Mouse (Mus musculus) forebrain, embryonic 12.5 days (tissue): ENCODE data around the gene H2-Ab1. TPM values are rescaled to one million over a fixed set of nuclear protein-coding genes. Genes with fewer than 3 reads are reported as not detected.
A peak's percentile ranks its signal among the peaks of the same experiment; 100 is the strongest.

Experiments used
- ATAC-seq: fragments of 200-750 bp; cut with Nextera tagmentation; 2 replicates; pipeline ENCODE4 v1.8.0; 2017; ENCODE audit warnings: moderate TSS enrichment; ENCODE audit not compliant: low FRiP score
- H3K27ac ChIP-seq: fragments of 300-500 bp; sonication (generic); 2 replicates; pipeline ENCODE4 v1.5.1; 2016; ENCODE audit warnings: mild to moderate bottlenecking
- H3K27me3 ChIP-seq: fragments of 300-500 bp; sonication (generic); 2 replicates; pipeline ENCODE4 v1.6.1; 2016; ENCODE audit warnings: mild to moderate bottlenecking
- H3K36me3 ChIP-seq: fragments of 300-500 bp; sonication (generic); replicated peaks from 2 replicates; pipeline ENCODE4 v1.6.1; 2016; ENCODE audit warnings: mild to moderate bottlenecking
- H3K4me1 ChIP-seq: fragments of 300-500 bp; sonication (generic); 2 replicates; pipeline ENCODE4 v1.6.1; 2016
- H3K4me2 ChIP-seq: fragments of 300-500 bp; sonication (generic); 2 replicates; pipeline ENCODE4 v1.6.1; 2016; ENCODE audit warnings: mild to moderate bottlenecking, moderate library complexity
- H3K4me3 ChIP-seq: fragments of 300-500 bp; sonication (generic); replicated peaks from 2 replicates; pipeline ENCODE4 v1.5.1; 2016; ENCODE audit warnings: mild to moderate bottlenecking
- H3K9ac ChIP-seq: fragments of 300-500 bp; sonication (generic); 2 replicates; pipeline ENCODE4 v1.6.1; 2016; ENCODE audit warnings: mild to moderate bottlenecking
- H3K9me3 ChIP-seq: fragments of 300-500 bp; sonication (generic); 2 replicates; pipeline ENCODE4 v1.6.1; 2016
- WGBS: fragments of 180-500 bp; shearing (Covaris S2); methylation state at CpG from one replicate; pipeline ENCODE4 v1.1.7; 2016; 5-methylcytosine and 5-hydroxymethylcytosine counted together
- polyA plus RNA-seq: library from polyadenylated mRNA; unstranded; fragments of >200 nt; fragmentation: Nextera tagmentation; extraction: Ambion mirVana; gene quantifications from 2 replicates; pipeline ENCODE4 v1.2.1, GENCODE M21; 2016

H2-Ab1 gene
- polyA plus RNA-seq, 1 experiment from 2014 or later: 1.9 TPM

GRCm38 (mm10) chr17:34287648-34288047, 30.2 kb downstream of the H2-Ab1 start, which contains the start of gene H2-Aa:
H2-Aa (minus strand) TSS chr17:34287823.
- Histone ChIP-seq H3K36me3 (no peaks in the 10 kb centered on the region), H3K27ac (no peak within 1 kb of the TSS), H3K4me1 (peaks cover 2% of the 10 kb centered on the region; the same call in 1 of the 2 replicates), H3K4me2 (no peak within 1 kb of the TSS), H3K4me3 (no peak within 1 kb of the TSS), H3K9me3 (no peaks in the 10 kb centered on the region), H3K9ac (no peak within 1 kb of the TSS), H3K27me3 (no peaks in the 10 kb centered on the region)
- ATAC-seq: no peak
- 13% methylated on average over 8 of the region's 8 CpGs for WGBS

- 65% methylated on average over 3 of the region's 3 CpGs for WGBS
- H3K36me3 ChIP-seq: no peaks in the 10 kb centered on the region
- H3K9ac ChIP-seq: no peak overlapping the region
- H3K27ac ChIP-seq: no peak overlapping the region
- peaks cover 2% of the 10 kb centered on the region; the same call in 1 of the 2 replicates for H3K4me1 ChIP-seq
- no peaks in the 10 kb centered on the region for H3K27me3 ChIP-seq
- no peak overlapping the region for H3K4me3 ChIP-seq
- no peaks in the 10 kb centered on the region for H3K9me3 ChIP-seq
- no peak overlapping the region for H3K4me2 ChIP-seq
- ATAC-seq: no peak
These were observed 30.6 kb downstream of the H2-Ab1 start for GRCm38 (mm10) chr17:34288131-34288530.

GRCm38 (mm10) chr17:34291609-34292008, 34.1 kb downstream of the H2-Ab1 start:
- Histone ChIP-seq H3K36me3 (no peaks in the 10 kb centered on the region), H3K9ac (no peak overlapping the region), H3K4me2 (no peak overlapping the region), H3K9me3 (no peaks in the 10 kb centered on the region), H3K4me1 (peaks cover 5% of the 10 kb centered on the region; the same call in 1 of the 2 replicates), H3K4me3 (no peak overlapping the region), H3K27ac (no peak overlapping the region), H3K27me3 (no peaks in the 10 kb centered on the region)
- WGBS: 15% methylated on average over 8 of the region's 8 CpGs
- peak; percentile 91 for ATAC-seq

- peaks cover 4% of the 10 kb centered on the region; the same call in 1 of the 2 replicates for H3K4me1 ChIP-seq
- WGBS: 92% methylated on average over 4 of the region's 4 CpGs
- H3K27me3 ChIP-seq: no peaks in the 10 kb centered on the region
- H3K27ac ChIP-seq: no peak overlapping the region
- no peak overlapping the region for H3K4me2 ChIP-seq
- H3K9me3 ChIP-seq: no peaks in the 10 kb centered on the region
- no peak overlapping the region for H3K4me3 ChIP-seq
- H3K36me3 ChIP-seq: no peaks in the 10 kb centered on the region
- no peak for ATAC-seq
- no peak overlapping the region for H3K9ac ChIP-seq
These were observed 35.1 kb downstream of the H2-Ab1 start for GRCm38 (mm10) chr17:34292570-34292969.

- ATAC-seq: no peak
- 56% methylated on average over 2 of the region's 2 CpGs for WGBS
These were observed 36.0 kb downstream of the H2-Ab1 start for GRCm38 (mm10) chr17:34293533-34293932.

GRCm38 (mm10) chr17:34294249-34294648, 36.8 kb downstream of the H2-Ab1 start:
- no peak overlapping the region for H3K9ac ChIP-seq
- WGBS: 82% methylated on average over 4 of the region's 4 CpGs
- ATAC-seq: no peak
- H3K27ac ChIP-seq: no peak overlapping the region
- 0 out of 2 replicates have a peak, but pooled peaks cover 4% of the 10 kb centered on the region for H3K27me3 ChIP-seq
- peaks cover 8% of the 10 kb centered on the region for H3K4me1 ChIP-seq
- no peak overlapping the region for H3K4me3 ChIP-seq
- H3K4me2 ChIP-seq: no peak overlapping the region
- no peaks in the 10 kb centered on the region for H3K36me3 ChIP-seq
- H3K9me3 ChIP-seq: no peaks in the 10 kb centered on the region

More at GRCm38 (mm10) chr17:34293533-34293932, 36.0 kb downstream of the H2-Ab1 start:
- Histone ChIP-seq H3K4me2 (no peak overlapping the region), H3K4me3 (no peak overlapping the region), H3K27ac (no peak overlapping the region), H3K9ac (no peak overlapping the region), H3K9me3 (no peaks in the 10 kb centered on the region), H3K4me1 (peaks cover 8% of the 10 kb centered on the region), H3K27me3 (0 out of 2 replicates have a peak, but pooled peaks cover 1% of the 10 kb centered on the region), H3K36me3 (no peaks in the 10 kb centered on the region)

GRCm38 (mm10) chr17:34295307-34295706, 37.8 kb downstream of the H2-Ab1 start:
- H3K9ac ChIP-seq: no peak overlapping the region
- H3K4me3 ChIP-seq: no peak overlapping the region
- peaks cover 8% of the 10 kb centered on the region for H3K4me1 ChIP-seq
- H3K9me3 ChIP-seq: no peaks in the 10 kb centered on the region
- H3K36me3 ChIP-seq: no peaks in the 10 kb centered on the region
- H3K27ac ChIP-seq: no peak overlapping the region
- no peak for ATAC-seq
- H3K27me3 ChIP-seq: 0 out of 2 replicates have a peak, but pooled peaks cover 4% of the 10 kb centered on the region
- no peak overlapping the region for H3K4me2 ChIP-seq

- peaks cover 8% of the 10 kb centered on the region for H3K4me1 ChIP-seq
- 24% methylated on average over 23 of the region's 23 CpGs for WGBS
- H3K4me2 ChIP-seq: peak overlapping the region; percentile 48
- peak overlapping the region; percentile 33 for H3K4me3 ChIP-seq
- ATAC-seq: peak; percentile 79
- no peak overlapping the region for H3K27ac ChIP-seq
- H3K27me3 ChIP-seq: 0 out of 2 replicates have a peak, but pooled peaks cover 4% of the 10 kb centered on the region
- H3K36me3 ChIP-seq: no peaks in the 10 kb centered on the region
- H3K9me3 ChIP-seq: no peaks in the 10 kb centered on the region
- no peak overlapping the region for H3K9ac ChIP-seq
These were observed 38.7 kb downstream of the H2-Ab1 start for GRCm38 (mm10) chr17:34295891-34296794.

GRCm38 (mm10) chr17:34299356-34299755, 41.9 kb downstream of the H2-Ab1 start:
- H3K9ac ChIP-seq: no peak overlapping the region
- H3K4me1 ChIP-seq: peaks cover 8% of the 10 kb centered on the region
- H3K4me3 ChIP-seq: no peak overlapping the region
- 49% methylated on average over 3 of the region's 3 CpGs for WGBS
- H3K27ac ChIP-seq: no peak overlapping the region
- H3K36me3 ChIP-seq: no peaks in the 10 kb centered on the region
- H3K4me2 ChIP-seq: no peak overlapping the region
- 0 out of 2 replicates have a peak, but pooled peaks cover 4% of the 10 kb centered on the region for H3K27me3 ChIP-seq
- no peaks in the 10 kb centered on the region for H3K9me3 ChIP-seq
- ATAC-seq: no peak

- Histone ChIP-seq H3K36me3 (no peaks in the 10 kb centered on the region), H3K4me3 (no peak overlapping the region), H3K9ac (no peak overlapping the region), H3K4me2 (no peak overlapping the region), H3K9me3 (no peaks in the 10 kb centered on the region), H3K27me3 (0 out of 2 replicates have a peak, but pooled peaks cover 4% of the 10 kb centered on the region), H3K27ac (no peak overlapping the region), H3K4me1 (peaks cover 8% of the 10 kb centered on the region)
- ATAC-seq: no peak
- WGBS: 90% methylated on average over 8 of the region's 8 CpGs
These were observed 42.6 kb downstream of the H2-Ab1 start for GRCm38 (mm10) chr17:34300071-34300470.

- Histone ChIP-seq H3K4me3 (no peak overlapping the region), H3K27ac (no peak overlapping the region), H3K36me3 (no peaks in the 10 kb centered on the region), H3K4me1 (peaks cover 5% of the 10 kb centered on the region), H3K4me2 (no peak overlapping the region), H3K9ac (no peak overlapping the region), H3K27me3 (0 out of 2 replicates have a peak, but pooled peaks cover 4% of the 10 kb centered on the region), H3K9me3 (no peaks in the 10 kb centered on the region)
- no peak for ATAC-seq
- WGBS: 82% methylated on average over 23 of the region's 23 CpGs
These were observed 43.4 kb downstream of the H2-Ab1 start for GRCm38 (mm10) chr17:34300691-34301566.

GRCm38 (mm10) chr17:34301670-34302190, 44.2 kb downstream of the H2-Ab1 start:
- 87% methylated on average over 4 of the region's 4 CpGs for WGBS
- peaks cover 5% of the 10 kb centered on the region for H3K4me1 ChIP-seq

More at GRCm38 (mm10) chr17:34301670-34302190, 44.2 kb downstream of the H2-Ab1 start:
- H3K9me3 ChIP-seq: no peaks in the 10 kb centered on the region
- no peaks in the 10 kb centered on the region for H3K36me3 ChIP-seq
- no peak overlapping the region for H3K4me3 ChIP-seq
- H3K9ac ChIP-seq: no peak overlapping the region
- no peak for ATAC-seq
- H3K27me3 ChIP-seq: peaks cover 7% of the 10 kb centered on the region; the same call in 1 of the 2 replicates
- no peak overlapping the region for H3K4me2 ChIP-seq
- no peak overlapping the region for H3K27ac ChIP-seq
